In the genomic region with DNA sequence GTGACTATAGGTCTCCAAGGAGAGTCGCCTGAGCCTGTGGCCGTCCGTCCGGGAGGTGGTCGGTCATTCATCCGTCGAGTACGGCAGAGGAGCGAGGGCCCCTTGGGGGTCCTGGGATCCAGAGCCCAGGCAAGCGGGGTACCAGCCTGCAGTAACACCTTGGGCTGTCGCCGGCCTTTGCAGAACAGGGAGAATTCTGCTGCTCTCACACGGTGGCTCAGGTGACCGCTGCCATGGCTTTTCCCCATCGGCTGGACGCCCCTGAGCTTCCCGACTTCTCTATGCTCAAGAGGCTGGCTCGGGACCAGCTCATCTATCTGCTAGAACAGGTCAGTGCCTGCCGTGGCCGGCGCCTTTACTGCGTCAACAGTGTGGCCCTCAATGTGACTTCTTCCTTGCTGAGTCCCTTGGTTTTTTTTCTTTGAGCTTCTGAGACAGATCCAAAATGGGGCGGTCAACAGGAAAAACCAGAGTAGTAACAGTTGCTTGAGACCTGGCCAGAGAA, we compare ENCODE assay signal across 8 mouse cellular contexts. TPM values are rescaled to one million over a fixed set of nuclear protein-coding genes. Genes with fewer than 3 reads are reported as not detected.
A peak's percentile ranks its signal among the peaks of the same experiment; 100 is the strongest.
DNase-seq lines count a peak whose midpoint lies in the region; ATAC-seq and TF ChIP-seq lines count a peak whose summit lies in the region.

No protein-coding gene starts in this region.

- H3K36me3 ChIP-seq in liver, adult 2 months (ENCODE audit: control insufficient read depth, insufficient read depth, low read length) = peaks cover 5% of the 10 kb centered on the region; the same call in 1 of the 2 replicates
- H3K36me3 ChIP-seq in neural tube, embryonic 12.5 days = peaks cover 41% of the 10 kb centered on the region

- peak; percentile 54 for ATAC-seq in neural tube, embryonic 12.5 days (ENCODE audit: low FRiP score, low read depth)

- TF ChIP-seq POLR2A in liver, adult 2 months (IDR thresholded peaks at IDR 0.05; ENCODE audit: extremely low read depth, insufficient read depth, low read length) = 0 out of 2 replicates have a peak, but pooled peaks have one; percentile 14

- no peaks in the 10 kb centered on the region for H3K27me3 ChIP-seq in liver, adult 2 months (ENCODE audit: control insufficient read depth, insufficient read depth, low read length)
- H3K27me3 ChIP-seq in neural tube, embryonic 12.5 days (replicated peaks) = no peaks in the 10 kb centered on the region

- no peaks in the 10 kb centered on the region for H3K79me2 ChIP-seq in liver, adult 2 months (ENCODE audit: control insufficient read depth, insufficient read depth, low read length)

- peak overlapping the region; percentile 60 for H3K9ac ChIP-seq in liver, adult 2 months (ENCODE audit: low read depth, low read length)
- peak overlapping the region; percentile 82 for H3K9ac ChIP-seq in neural tube, embryonic 12.5 days

- peak; percentile 68 for DNase-seq in adrenal gland, adult 2 months
- DNase-seq in adrenal gland, adult (ENCODE audit: inconsistent age in 2 of 2, low spot score in 1 of 2) = no peak
- peak; percentile 36 for DNase-seq in right cerebral cortex, postnatal 14 days
- DNase-seq in right cerebral cortex, postnatal 36 days (ENCODE audit: low spot score in 2 of 2) = no peak
- DNase-seq in heart, postnatal 4 days = peak; percentile 57
- peak; percentile 29 for DNase-seq in liver, adult 2 months (ENCODE audit: extremely low read depth, low read depth, low spot score)
- no peak for DNase-seq in ovary, postnatal 36 days (ENCODE audit: low spot score)

- TF ChIP-seq CTCF in liver, adult 2 months (IDR thresholded peaks at IDR 0.05; ENCODE audit: low read depth, low read length) = no peak

- H3K4me2 ChIP-seq in neural tube, embryonic 12.5 days (replicated peaks) = peak overlapping the region; percentile 92

- H3K27ac ChIP-seq in liver, adult 2 months (replicated peaks; ENCODE audit: insufficient read depth, low read depth, low read length) = no peak overlapping the region
- H3K27ac ChIP-seq in neural tube, embryonic 12.5 days = no peak overlapping the region

- peaks cover 11% of the 10 kb centered on the region for H3K4me1 ChIP-seq in liver, adult 2 months (ENCODE audit: control insufficient read depth, insufficient read depth, low read length)
- H3K4me1 ChIP-seq in neural tube, embryonic 12.5 days = peaks cover 10% of the 10 kb centered on the region

- H3K9me3 ChIP-seq in neural tube, embryonic 12.5 days = peaks cover 10% of the 10 kb centered on the region

- WGBS in liver, adult 2 months = under 1% methylated on average over 23 of the region's 23 CpGs
- 1% methylated on average over 23 of the region's 23 CpGs for WGBS in neural tube, embryonic 12.5 days

- peak overlapping the region; percentile 80 for H3K4me3 ChIP-seq in liver, adult 2 months (ENCODE audit: insufficient read depth, low read depth, low read length)
- peak overlapping the region; percentile 83 for H3K4me3 ChIP-seq in neural tube, embryonic 12.5 days

RNA-seq across cellular contexts. Expression of a gene that starts 0.4 kb away (rescaled TPM):
- 10 to 100 TPM; 20.4 to 20.6 TPM for total RNA-seq in adrenal gland, adult 2 months (2021)
- polyA plus RNA-seq in adrenal gland, adult 2 months (2012; rRNA removed) = 8.4 and 9.3 TPM in 2 replicates
- 10 to 100 TPM; 10.6 TPM for total RNA-seq in heart, postnatal 4 days (2021)
- 5.7 and 9.1 TPM in 2 replicates for total RNA-seq in liver, adult 2 months (2014; rRNA removed)
- polyA plus RNA-seq in liver, adult 2 months (2012; rRNA removed) = 4.8 and 6.1 TPM in 2 replicates
- 17.6 and 22.1 TPM in 2 replicates for polyA plus RNA-seq in neural tube, embryonic 12.5 days (2016; fragmentation: Nextera tagmentation; extraction: Ambion mirVana)

RNA-seq across cellular contexts. Expression of a gene that starts 8.8 kb away (rescaled TPM):
- 10 to 100 TPM; 35.7 to 50.1 TPM for total RNA-seq in adrenal gland, adult 2 months (2021)
- 38.7 and 45.6 TPM in 2 replicates for polyA plus RNA-seq in adrenal gland, adult 2 months (2012; rRNA removed)
- 10 to 100 TPM; 23.5 to 24.8 TPM for total RNA-seq in heart, postnatal 4 days (2021)
- 25.2 and 29.7 TPM in 2 replicates for total RNA-seq in liver, adult 2 months (2014; rRNA removed)
- polyA plus RNA-seq in liver, adult 2 months (2012; rRNA removed) = 15.5 and 16.8 TPM in 2 replicates
- polyA plus RNA-seq in neural tube, embryonic 12.5 days (2016; fragmentation: Nextera tagmentation; extraction: Ambion mirVana) = 51.9 and 54.9 TPM in 2 replicates

RNA-seq across cellular contexts. Expression of a gene that starts 23.6 kb away (rescaled TPM):
- 1 to 10 TPM in 1 of 2 experiments, under 1 TPM in 1; 0.89 to 1.2 TPM for total RNA-seq in adrenal gland, adult 2 months (2021)
- polyA plus RNA-seq in adrenal gland, adult 2 months (2012; rRNA removed) = 0.66 TPM in 2 replicates
- total RNA-seq in heart, postnatal 4 days (2021) = under 1 TPM; 0.47 to 0.86 TPM
- 0.40 and 0.46 TPM in 2 replicates for total RNA-seq in liver, adult 2 months (2014; rRNA removed)
- 0.57 and 0.95 TPM in 2 replicates for polyA plus RNA-seq in liver, adult 2 months (2012; rRNA removed)
- 1.2 and 2.0 TPM in 2 replicates for polyA plus RNA-seq in neural tube, embryonic 12.5 days (2016; fragmentation: Nextera tagmentation; extraction: Ambion mirVana)

RNA-seq across cellular contexts. Expression of a gene that starts 24.4 kb away (rescaled TPM):
- 1 to 10 TPM; 4.0 to 5.3 TPM for total RNA-seq in adrenal gland, adult 2 months (2021)
- 2.3 and 3.8 TPM in 2 replicates for polyA plus RNA-seq in adrenal gland, adult 2 months (2012; rRNA removed)
- total RNA-seq in heart, postnatal 4 days (2021) = 100 to 1,000 TPM; 132 to 141 TPM
- 0.74 and 1.5 TPM in 2 replicates for total RNA-seq in liver, adult 2 months (2014; rRNA removed)
- polyA plus RNA-seq in liver, adult 2 months (2012; rRNA removed) = 0.21 and 0.32 TPM in 2 replicates
- 121 and 123 TPM in 2 replicates for polyA plus RNA-seq in neural tube, embryonic 12.5 days (2016; fragmentation: Nextera tagmentation; extraction: Ambion mirVana)

RNA-seq across cellular contexts. Expression of a gene that starts 37.1 kb away (rescaled TPM):
- 1 to 10 TPM; 3.6 to 4.6 TPM for total RNA-seq in adrenal gland, adult 2 months (2021)
- polyA plus RNA-seq in adrenal gland, adult 2 months (2012; rRNA removed) = 2.6 and 2.9 TPM in 2 replicates
- total RNA-seq in heart, postnatal 4 days (2021) = 1 to 10 TPM; 2.5 to 2.6 TPM
- 1.2 and 1.9 TPM in 2 replicates for total RNA-seq in liver, adult 2 months (2014; rRNA removed)
- 2.1 and 2.2 TPM in 2 replicates for polyA plus RNA-seq in liver, adult 2 months (2012; rRNA removed)
- 4.9 and 5.0 TPM in 2 replicates for polyA plus RNA-seq in neural tube, embryonic 12.5 days (2016; fragmentation: Nextera tagmentation; extraction: Ambion mirVana)

Comparison
In these comparisons a context has a peak if more than half of its experiments do, and no peak if none do; other contexts are left out.
1. DNase-seq: peak in adrenal gland, adult 2 months (single experiment), right cerebral cortex, postnatal 14 days (single experiment), heart, postnatal 4 days (single experiment) and liver, adult 2 months (single experiment); none in adrenal gland, adult (0 of 2), right cerebral cortex, postnatal 36 days (0 of 2) and ovary, postnatal 36 days (single experiment).